Comparison of ENCODE assay signal across 10 mouse cellular contexts in genomic region chr2:172501341-172501740, GRCm38 (mm10). TPM values are rescaled to one million over a fixed set of nuclear protein-coding genes. Genes with fewer than 3 reads are reported as not detected.
A peak's percentile ranks its signal among the peaks of the same experiment; 100 is the strongest.
DNase-seq lines count a peak whose midpoint lies in the region; ATAC-seq and TF ChIP-seq lines count a peak whose summit lies in the region.
"Had no signal": no experiment of that assay in that cellular context is flagged by ENCODE, and none has a peak within 500 bp of the region (broad histone marks: within the 10 kb centered on the region; RNA-seq: fewer than 3 reads in every experiment).

No protein-coding gene starts in this region.

- no peak overlapping the region for H3K4me2 ChIP-seq in limb, embryonic 11.5 days (ENCODE audit: low read depth, severe bottlenecking)
- H3K4me2 ChIP-seq: heart, embryonic 15.5 days had no signal

- DNase-seq in adrenal gland, postnatal 10 days = peak; percentile 65
- DNase-seq in adrenal gland, postnatal 4 days (ENCODE audit: low spot score in 2 of 2) = no peak
- DNase-seq in lung, adult 2 months = peak; percentile 8
- DNase-seq in lung, adult 18-20 months = no peak
- DNase-seq in embryo, embryonic 11.5 days (ENCODE audit: low read depth, low spot score) = peak; percentile 40
- DNase-seq in limb, embryonic 11.5 days (ENCODE audit: low spot score) = peak; percentile 79
- DNase-seq in retina, postnatal 1 day = peak; percentile 81
- no peak for DNase-seq in T-cell, adult 2 months (ENCODE audit: low spot score)

- H3K9me3 ChIP-seq in limb, embryonic 11.5 days (ENCODE audit: control insufficient read depth, low read length) = no peaks in the 10 kb centered on the region
- H3K9me3 ChIP-seq: heart, embryonic 15.5 days had no signal

- no peak overlapping the region for H3K27ac ChIP-seq in limb, embryonic 11.5 days (replicated peaks; ENCODE audit: low read depth, low read length)
- H3K27ac ChIP-seq: heart, embryonic 15.5 days had no signal

- H3K36me3 ChIP-seq in limb, embryonic 11.5 days (ENCODE audit: control insufficient read depth, insufficient read depth, low read length) = no peaks in the 10 kb centered on the region
- H3K36me3 ChIP-seq: heart, embryonic 15.5 days had no signal

- 5% methylated on average over 4 of the region's 4 CpGs for WGBS in lung, adult 2 months
- WGBS in limb, embryonic 11.5 days = 2% methylated on average over 4 of the region's 4 CpGs

- TF ChIP-seq POLR2A in lung, adult 2 months (IDR thresholded peaks at IDR 0.05; ENCODE audit: borderline replicate concordance, extremely low read depth, low read depth, low read length) = no peak

- H3K27me3 ChIP-seq in limb, embryonic 11.5 days (ENCODE audit: control insufficient read depth, insufficient read depth, low read length) = no peaks in the 10 kb centered on the region
- H3K27me3 ChIP-seq: heart, embryonic 15.5 days had no signal

- ATAC-seq in limb, embryonic 11.5 days (ENCODE audit: insufficient number of reproducible peaks, low FRiP score, low TSS enrichment, low read depth) = no peak

- H3K4me3 ChIP-seq in lung, adult 2 months (replicated peaks; ENCODE audit: extremely low read depth, low read depth, low read length) = no peak overlapping the region
- H3K4me3 ChIP-seq in limb, embryonic 11.5 days (ENCODE audit: low read depth, low read length) = no peak overlapping the region
- H3K4me3 ChIP-seq: heart, embryonic 15.5 days; myocyte had no signal

- H3K9ac ChIP-seq in limb, embryonic 11.5 days (ENCODE audit: low read length) = no peak overlapping the region
- H3K9ac ChIP-seq: heart, embryonic 15.5 days had no signal

- TF ChIP-seq CTCF in lung, adult 2 months (IDR thresholded peaks at IDR 0.05; ENCODE audit: insufficient read depth, low read length) = peak; percentile 72

- no peaks in the 10 kb centered on the region for H3K4me1 ChIP-seq in lung, adult 2 months (ENCODE audit: control insufficient read depth, insufficient read depth, low read length)
- H3K4me1 ChIP-seq in limb, embryonic 11.5 days (ENCODE audit: control insufficient read depth, insufficient read depth, low read length) = no peaks in the 10 kb centered on the region
- H3K4me1 ChIP-seq: heart, embryonic 15.5 days had no signal

RNA-seq across cellular contexts. Expression of gene Fam209, which starts 29.0 kb away (rescaled TPM):
- total RNA-seq in adrenal gland, postnatal 10 days (2021) = under 1 TPM; 0.39 to 0.45 TPM
- total RNA-seq in adrenal gland, postnatal 4 days (2021) = under 1 TPM in 1 of 2 experiments, not detected in 1; 0.92 TPM
- 0.25 and 0.26 TPM in 2 replicates for polyA plus RNA-seq in lung, adult 2 months (2012; rRNA removed)
- not detected in 2 replicates for polyA plus RNA-seq in limb, embryonic 11.5 days (2014; fragmentation: Nextera tagmentation; extraction: Ambion mirVana)
- polyA plus RNA-seq: heart, embryonic 15.5 days had no signal

RNA-seq across cellular contexts. Expression of gene Gcnt7, which starts 42.9 kb away (rescaled TPM):
- not detected for total RNA-seq in adrenal gland, postnatal 10 days (2021)
- not detected for total RNA-seq in adrenal gland, postnatal 4 days (2021)
- 0.06 TPM in 1 of 2 replicates, not detected in the other for polyA plus RNA-seq in lung, adult 2 months (2012; rRNA removed)
- polyA plus RNA-seq in limb, embryonic 11.5 days (2014; fragmentation: Nextera tagmentation; extraction: Ambion mirVana) = 0.56 and 1.1 TPM in 2 replicates

RNA-seq across cellular contexts. Expression of gene Tfap2c, which starts 48.1 kb away (rescaled TPM):
- total RNA-seq in adrenal gland, postnatal 10 days (2021) = not detected
- total RNA-seq in adrenal gland, postnatal 4 days (2021) = under 1 TPM in 1 of 2 experiments, not detected in 1; 0.11 TPM
- 0.07 and 0.58 TPM in 2 replicates for polyA plus RNA-seq in lung, adult 2 months (2012; rRNA removed)
- 5.9 and 7.6 TPM in 2 replicates for polyA plus RNA-seq in limb, embryonic 11.5 days (2014; fragmentation: Nextera tagmentation; extraction: Ambion mirVana)
- polyA plus RNA-seq: myocyte had no signal

Comparison
In these comparisons a context has a peak if more than half of its experiments do, and no peak if none do; other contexts are left out.
1. DNase-seq: peak in adrenal gland, postnatal 10 days (single experiment), lung, adult 2 months (single experiment), embryo, embryonic 11.5 days (single experiment), limb, embryonic 11.5 days (single experiment) and retina, postnatal 1 day (single experiment); none in adrenal gland, postnatal 4 days (0 of 2), lung, adult 18-20 months (0 of 2) and T-cell, adult 2 months (single experiment).